Mouse (Mus musculus): ENCODE measurements around the gene Edil3.

DNA sequence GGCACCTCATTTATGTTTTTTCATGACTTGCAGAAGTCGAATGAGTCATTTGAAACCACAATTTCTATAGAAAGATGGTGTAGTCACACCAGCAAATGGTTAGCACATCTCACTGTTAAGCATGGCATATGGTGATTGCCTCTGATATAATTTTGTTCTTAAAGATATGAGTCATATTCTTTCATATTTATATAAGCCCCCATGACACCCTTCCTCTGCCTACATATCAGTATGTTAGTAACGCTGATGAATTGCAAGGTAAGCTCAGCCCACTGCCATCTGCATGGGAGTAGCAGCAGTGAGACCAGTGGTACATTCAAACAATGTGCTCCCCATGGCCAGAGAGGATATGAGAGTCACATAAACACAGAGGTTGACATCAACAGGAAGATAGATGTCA is 503.0 kb downstream of the Edil3 start:
- TF ChIP-seq GATA1 (IDR thresholded peaks at IDR 0.05; ENCODE audit: borderline replicate concordance, low read length) = no peak
- no peak for TF ChIP-seq FLI1 (IDR thresholded peaks at IDR 0.05; ENCODE audit: low read length)
